Mouse (Mus musculus): ENCODE measurements at regions not wholly inside any gene's neighbourhood (a gene's known extent, or its start where the extent isn't known, plus 50 kb on each side); places are given as distances from the start of the nearest gene placed in this dataset.

DNA sequence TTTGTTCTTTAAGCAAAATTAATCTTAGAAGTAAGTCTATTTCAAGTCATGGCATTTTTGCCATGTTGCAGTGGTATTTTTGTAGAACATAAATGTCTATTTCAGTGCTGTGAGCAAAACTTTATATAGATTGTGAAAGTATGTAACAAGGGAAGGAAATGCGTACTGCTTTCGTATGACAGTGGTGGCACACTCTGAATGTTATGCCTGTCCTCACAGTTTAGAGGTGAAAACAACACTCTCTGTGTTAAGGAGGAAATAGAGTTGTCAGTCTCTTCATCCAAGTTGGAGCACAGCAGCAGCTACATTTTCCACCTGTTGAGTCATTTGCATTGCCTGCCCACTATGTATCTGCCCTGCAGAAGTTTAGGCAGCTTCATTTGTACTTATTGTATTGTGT is 550.0 kb upstream of the Gm10801 start:
- TF ChIP-seq HCFC1 (IDR thresholded peaks at IDR 0.05; ENCODE audit: borderline replicate concordance, insufficient read depth, low read length), result no peak
- no peak for TF ChIP-seq ZNF384 (IDR thresholded peaks at IDR 0.05; ENCODE audit: low read depth, low read length)
- no peak for TF ChIP-seq MAFK (IDR thresholded peaks at IDR 0.05; ENCODE audit: insufficient read depth, low read depth, low read length)
